Mouse (Mus musculus): ENCODE results near the gene Ern1. TPM values are rescaled to one million over a fixed set of nuclear protein-coding genes. Genes with fewer than 3 reads are reported as not detected.

The Ern1 gene
- polyA plus RNA-seq, 1 experiment = 6.6 TPM

DNA sequence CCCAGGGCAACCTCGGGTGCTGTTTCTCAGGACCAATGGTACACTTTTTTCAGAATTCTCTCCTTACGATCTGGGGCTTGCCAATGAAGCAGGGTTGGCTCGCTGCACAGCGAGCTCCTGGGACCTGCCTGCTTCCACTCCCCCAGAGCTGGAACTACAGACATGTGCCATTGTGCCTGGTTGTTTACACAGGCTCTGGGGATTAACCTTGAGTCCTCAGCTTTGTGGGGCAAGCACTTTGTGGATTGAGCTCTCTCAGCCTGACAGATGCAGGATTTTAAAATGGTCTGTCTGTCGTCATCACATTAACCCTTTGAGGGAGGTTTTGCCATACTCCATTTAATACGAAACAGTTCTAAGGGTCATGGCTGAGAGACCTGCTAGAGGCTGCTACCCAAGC, 142.7 kb downstream of the Ern1 start:
- H3K4me3 ChIP-seq (ENCODE audit: control insufficient read depth, low read depth, low read length) = no peak overlapping the region
- no peaks in the 10 kb centered on the region for H3K36me3 ChIP-seq (ENCODE audit: control insufficient read depth, insufficient read depth, low read length)
- H3K27me3 ChIP-seq (ENCODE audit: control insufficient read depth, insufficient read depth, low read length) = no peaks in the 10 kb centered on the region
- H3K27ac ChIP-seq (ENCODE audit: control insufficient read depth, insufficient read depth, low read depth, low read length) = no peak overlapping the region
- TF ChIP-seq POLR2A (IDR thresholded peaks at IDR 0.05; ENCODE audit: control insufficient read depth, low read depth, low read length) (no peak), CTCF (IDR thresholded peaks at IDR 0.05; ENCODE audit: control insufficient read depth, insufficient read depth, insufficient replicate concordance, low read depth, low read length) (no peak)
- H3K4me1 ChIP-seq (ENCODE audit: control insufficient read depth, insufficient read depth, low read length) = no peaks in the 10 kb centered on the region

Other genes with a start within 250 kb of the Ern1 start
- gene Ftsj3, start 231.8 kb downstream of the Ern1 start, polyA plus RNA-seq (2012; rRNA removed) = 16.0 and 17.2 TPM in 2 replicates
- gene Psmc5, start 231.7 kb downstream of the Ern1 start, polyA plus RNA-seq (2012; rRNA removed) = 81.2 and 90.9 TPM in 2 replicates
- 74.7 and 74.9 TPM in 2 replicates for gene Smarcd2, start 214.9 kb downstream of the Ern1 start, polyA plus RNA-seq (2012; rRNA removed)
- 92.3 and 97.5 TPM in 2 replicates for gene Tcam1, start 211.2 kb downstream of the Ern1 start, polyA plus RNA-seq (2012; rRNA removed)
- gene Gh, start 186.0 kb downstream of the Ern1 start, polyA plus RNA-seq (2012; rRNA removed) = not detected in 2 replicates
- gene Cd79b, start 173.1 kb downstream of the Ern1 start, polyA plus RNA-seq (2012; rRNA removed) = 0.09 and 0.16 TPM in 2 replicates
- gene Scn4a, start 134.6 kb downstream of the Ern1 start, polyA plus RNA-seq (2012; rRNA removed) = 0.51 and 1.1 TPM in 2 replicates
- gene Prr29, start 122.4 kb downstream of the Ern1 start, polyA plus RNA-seq (2012; rRNA removed) = 0.40 and 0.49 TPM in 2 replicates
- gene Icam2, start 99.8 kb downstream of the Ern1 start, polyA plus RNA-seq (2012; rRNA removed) = 1.2 and 1.7 TPM in 2 replicates
- 234 and 256 TPM in 2 replicates for gene Tex2, start 125.6 kb upstream of the Ern1 start, polyA plus RNA-seq (2012; rRNA removed)